Mouse (Mus musculus): ENCODE data around the gene Mag. TPM values are rescaled to one million over a fixed set of nuclear protein-coding genes. Genes with fewer than 3 reads are reported as not detected.

Gene Mag
- polyA plus RNA-seq, 1 experiment = 0.48 TPM

- H3K4me1 ChIP-seq (ENCODE audit: control insufficient read depth, insufficient read depth, insufficient read length, low read length) = no peaks in the 10 kb centered on the region; the same call in 1 of the 2 replicates
- no peak for TF ChIP-seq CTCF (IDR thresholded peaks at IDR 0.05; ENCODE audit: extremely low read depth, insufficient read length, insufficient replicate concordance, low read depth, low read length)
- TF ChIP-seq POLR2A (IDR thresholded peaks at IDR 0.05; ENCODE audit: low read depth, low read length) = no peak
- H3K27me3 ChIP-seq (ENCODE audit: control insufficient read depth, insufficient read depth, low read length) = no peaks in the 10 kb centered on the region
- H3K36me3 ChIP-seq (ENCODE audit: control insufficient read depth, insufficient read depth, low read length) = no peaks in the 10 kb centered on the region
- 64% methylated on average over 8 of the region's 8 CpGs for WGBS
- H3K4me3 ChIP-seq (ENCODE audit: low read depth, low read length) = no peak overlapping the region
- no peak overlapping the region for H3K27ac ChIP-seq (ENCODE audit: insufficient read depth, low read depth, low read length)
Measured at GRCm38 (mm10) chr7:30863386-30863785, 51.3 kb downstream of the Mag start.

GRCm38 (mm10) chr7:30861464-30861863, 53.2 kb downstream of the Mag start, which contains the start of gene Ffar1:
Ffar1 (minus strand) TSS chr7:30861564.
- Histone ChIP-seq H3K4me3 (ENCODE audit: low read depth, low read length) (no peak within 1 kb of the TSS), H3K27ac (ENCODE audit: insufficient read depth, low read depth, low read length) (no peak within 1 kb of the TSS), H3K4me1 (ENCODE audit: control insufficient read depth, insufficient read depth, insufficient read length, low read length) (no peaks in the 10 kb centered on the region; the same call in 1 of the 2 replicates), H3K36me3 (ENCODE audit: control insufficient read depth, insufficient read depth, low read length) (no peaks in the 10 kb centered on the region), H3K27me3 (ENCODE audit: control insufficient read depth, insufficient read depth, low read length) (no peaks in the 10 kb centered on the region)
- no peak for TF ChIP-seq CTCF (IDR thresholded peaks at IDR 0.05; ENCODE audit: extremely low read depth, insufficient read length, insufficient replicate concordance, low read depth, low read length)
- TF ChIP-seq POLR2A (IDR thresholded peaks at IDR 0.05; ENCODE audit: low read depth, low read length) = no peak
- 72% methylated on average over 12 of the region's 12 CpGs for WGBS

GRCm38 (mm10) chr7:30859635-30860402, 54.9 kb downstream of the Mag start:
- Histone ChIP-seq H3K4me3 (ENCODE audit: low read depth, low read length) (no peak overlapping the region), H3K27me3 (ENCODE audit: control insufficient read depth, insufficient read depth, low read length) (no peaks in the 10 kb centered on the region), H3K27ac (ENCODE audit: insufficient read depth, low read depth, low read length) (no peak overlapping the region), H3K4me1 (ENCODE audit: control insufficient read depth, insufficient read depth, insufficient read length, low read length) (no peaks in the 10 kb centered on the region; the same call in 1 of the 2 replicates), H3K36me3 (ENCODE audit: control insufficient read depth, insufficient read depth, low read length) (no peaks in the 10 kb centered on the region)
- 10% methylated on average over 16 of the region's 16 CpGs for WGBS
- TF ChIP-seq POLR2A (IDR thresholded peaks at IDR 0.05; ENCODE audit: low read depth, low read length) (no peak), CTCF (IDR thresholded peaks at IDR 0.05; ENCODE audit: extremely low read depth, insufficient read length, insufficient replicate concordance, low read depth, low read length) (peak; percentile 83; the same call in 1 of the 2 replicates)

GRCm38 (mm10) chr7:30859290-30859634, 55.4 kb downstream of the Mag start:
- TF ChIP-seq POLR2A (IDR thresholded peaks at IDR 0.05; ENCODE audit: low read depth, low read length) (no peak), CTCF (IDR thresholded peaks at IDR 0.05; ENCODE audit: extremely low read depth, insufficient read length, insufficient replicate concordance, low read depth, low read length) (peak; percentile 86; the same call in 1 of the 2 replicates)
- H3K27me3 ChIP-seq (ENCODE audit: control insufficient read depth, insufficient read depth, low read length) = no peaks in the 10 kb centered on the region
- H3K36me3 ChIP-seq (ENCODE audit: control insufficient read depth, insufficient read depth, low read length) = no peaks in the 10 kb centered on the region
- no peak overlapping the region for H3K27ac ChIP-seq (ENCODE audit: insufficient read depth, low read depth, low read length)
- H3K4me3 ChIP-seq (ENCODE audit: low read depth, low read length) = no peak overlapping the region
- no peaks in the 10 kb centered on the region; the same call in 1 of the 2 replicates for H3K4me1 ChIP-seq (ENCODE audit: control insufficient read depth, insufficient read depth, insufficient read length, low read length)

DNA sequence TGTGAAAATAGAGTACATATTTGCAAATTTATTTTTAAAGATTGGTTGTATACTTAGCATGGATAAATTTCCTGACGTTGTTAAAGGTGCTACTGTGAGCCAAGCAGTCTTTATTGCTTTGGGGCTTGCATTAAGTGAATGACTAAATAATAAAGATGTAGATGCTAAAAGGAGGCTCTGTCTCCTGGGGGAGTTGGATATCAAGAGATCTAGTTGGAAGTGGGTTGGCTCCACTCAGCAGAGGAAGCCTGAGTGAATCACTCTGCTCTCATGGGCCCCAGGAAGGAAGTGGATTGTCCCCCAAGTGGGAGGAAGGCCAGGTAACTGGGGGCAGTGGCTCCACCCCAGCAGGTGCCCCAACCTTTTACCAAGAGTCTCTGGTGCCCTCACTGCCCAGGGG, 56.9 kb downstream of the Mag start:
- 54% methylated on average over 1 of the region's 1 CpGs for WGBS

GRCm38 (mm10) chr7:30856078-30856477, 58.6 kb downstream of the Mag start, which contains the start of gene Ffar3:
Ffar3 (minus strand) TSS chr7:30856178.
- H3K27me3 ChIP-seq (ENCODE audit: control insufficient read depth, insufficient read depth, low read length) = no peaks in the 10 kb centered on the region
- 53% methylated on average over 6 of the region's 6 CpGs for WGBS

More for the DNA sequence above, 56.9 kb downstream of the Mag start:
- Histone ChIP-seq H3K36me3 (ENCODE audit: control insufficient read depth, insufficient read depth, low read length) (no peaks in the 10 kb centered on the region), H3K4me3 (ENCODE audit: low read depth, low read length) (no peak overlapping the region), H3K27me3 (ENCODE audit: control insufficient read depth, insufficient read depth, low read length) (no peaks in the 10 kb centered on the region), H3K4me1 (ENCODE audit: control insufficient read depth, insufficient read depth, insufficient read length, low read length) (no peaks in the 10 kb centered on the region; the same call in 1 of the 2 replicates), H3K27ac (ENCODE audit: insufficient read depth, low read depth, low read length) (no peak overlapping the region)
- TF ChIP-seq CTCF (IDR thresholded peaks at IDR 0.05; ENCODE audit: extremely low read depth, insufficient read length, insufficient replicate concordance, low read depth, low read length) = no peak
- no peak for TF ChIP-seq POLR2A (IDR thresholded peaks at IDR 0.05; ENCODE audit: low read depth, low read length)

DNA sequence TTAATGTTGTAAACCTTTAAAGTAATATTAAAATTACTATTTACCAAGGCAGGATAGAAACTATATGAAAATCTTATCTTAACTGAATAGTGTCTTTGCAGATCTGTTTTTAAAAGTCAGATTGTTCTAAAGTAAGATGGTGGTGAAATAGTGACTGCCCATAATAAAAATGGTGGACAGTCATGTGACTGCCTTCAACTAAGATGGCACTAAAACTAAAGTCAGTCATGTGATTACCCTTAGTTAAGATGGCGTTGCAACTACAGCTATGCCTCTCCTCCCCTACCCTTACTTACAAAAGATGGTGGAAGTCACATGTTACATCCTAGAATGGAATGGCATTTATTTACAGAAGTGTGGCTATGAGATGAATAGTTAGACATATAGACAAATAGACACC, 63.3 kb downstream of the Mag start:
- Histone ChIP-seq H3K27me3 (ENCODE audit: control insufficient read depth, insufficient read depth, low read length) (no peaks in the 10 kb centered on the region), H3K4me1 (ENCODE audit: control insufficient read depth, insufficient read depth, insufficient read length, low read length) (no peaks in the 10 kb centered on the region; the same call in 1 of the 2 replicates), H3K27ac (ENCODE audit: insufficient read depth, low read depth, low read length) (no peak overlapping the region), H3K4me3 (ENCODE audit: low read depth, low read length) (no peak overlapping the region), H3K36me3 (ENCODE audit: control insufficient read depth, insufficient read depth, low read length) (no peaks in the 10 kb centered on the region)
- 90% methylated on average over 1 of the region's 1 CpGs for WGBS
- TF ChIP-seq POLR2A (IDR thresholded peaks at IDR 0.05; ENCODE audit: low read depth, low read length) (no peak), CTCF (IDR thresholded peaks at IDR 0.05; ENCODE audit: extremely low read depth, insufficient read length, insufficient replicate concordance, low read depth, low read length) (no peak)

More at GRCm38 (mm10) chr7:30856078-30856477, 58.6 kb downstream of the Mag start, which contains the start of gene Ffar3:
- Histone ChIP-seq H3K36me3 (ENCODE audit: control insufficient read depth, insufficient read depth, low read length) (no peaks in the 10 kb centered on the region), H3K4me1 (ENCODE audit: control insufficient read depth, insufficient read depth, insufficient read length, low read length) (no peaks in the 10 kb centered on the region; the same call in 1 of the 2 replicates), H3K4me3 (ENCODE audit: low read depth, low read length) (no peak within 1 kb of the TSS), H3K27ac (ENCODE audit: insufficient read depth, low read depth, low read length) (no peak within 1 kb of the TSS)
- TF ChIP-seq CTCF (IDR thresholded peaks at IDR 0.05; ENCODE audit: extremely low read depth, insufficient read length, insufficient replicate concordance, low read depth, low read length) (no peak), POLR2A (IDR thresholded peaks at IDR 0.05; ENCODE audit: low read depth, low read length) (no peak)

Other genes starting within 250 kb of the Mag start
- gene Haus5, start 249.9 kb downstream of the Mag start, polyA plus RNA-seq (2012; rRNA removed) = 6.0 and 6.4 TPM in 2 replicates
- not detected in 2 replicates for gene Pmis2, start 243.3 kb downstream of the Mag start, polyA plus RNA-seq (2012; rRNA removed)
- 1.1 and 6.1 TPM in 2 replicates for gene 2200002J24Rik, start 215.9 kb downstream of the Mag start, polyA plus RNA-seq (2012; rRNA removed)
- 0.37 and 1.2 TPM in 2 replicates for gene Atp4a, start 202.7 kb downstream of the Mag start, polyA plus RNA-seq (2012; rRNA removed)
- 181 and 200 TPM in 2 replicates for gene Tmem147, start 185.3 kb downstream of the Mag start, polyA plus RNA-seq (2012; rRNA removed)
- not detected in 2 replicates for gene Gapdhs, start 171.2 kb downstream of the Mag start, polyA plus RNA-seq (2012; rRNA removed)
- 0.23 and 0.27 TPM in 2 replicates for gene Sbsn, start 163.4 kb downstream of the Mag start, polyA plus RNA-seq (2012; rRNA removed)
- gene Dmkn, start 151.1 kb downstream of the Mag start, polyA plus RNA-seq (2012; rRNA removed) = 1.2 and 2.7 TPM in 2 replicates
- not detected in 2 replicates for gene Krtdap, start 127.0 kb downstream of the Mag start, polyA plus RNA-seq (2012; rRNA removed)
- 9.1 and 9.5 TPM in 2 replicates for gene Ffar2, start 91.1 kb downstream of the Mag start, polyA plus RNA-seq (2012; rRNA removed)
- 0.90 and 3.5 TPM in 2 replicates for gene Ffar3, start 58.7 kb downstream of the Mag start, polyA plus RNA-seq (2012; rRNA removed)
- 0.66 and 2.2 TPM in 2 replicates for gene Ffar1, start 53.3 kb downstream of the Mag start, polyA plus RNA-seq (2012; rRNA removed)
- gene Cd22, start 34.5 kb downstream of the Mag start, polyA plus RNA-seq (2012; rRNA removed) = 4.5 and 9.2 TPM in 2 replicates
- 0.76 and 58.9 TPM in 2 replicates for gene Hamp2, start 9.8 kb upstream of the Mag start, polyA plus RNA-seq (2012; rRNA removed)
- 0.65 TPM in 1 of 2 replicates, not detected in the other for gene Hamp, start 29.2 kb upstream of the Mag start, polyA plus RNA-seq (2012; rRNA removed)
- gene Usf2, start 41.9 kb upstream of the Mag start, polyA plus RNA-seq (2012; rRNA removed) = 78.9 and 162 TPM in 2 replicates
- gene Lsr, start 58.6 kb upstream of the Mag start, polyA plus RNA-seq (2012; rRNA removed) = 267 and 816 TPM in 2 replicates
- 4.4 and 9.8 TPM in 2 replicates for gene Fam187b, start 58.9 kb upstream of the Mag start, polyA plus RNA-seq (2012; rRNA removed)
- 24.8 and 31.8 TPM in 2 replicates for gene Fxyd5, start 127.6 kb upstream of the Mag start, polyA plus RNA-seq (2012; rRNA removed)
- 2.0 and 2.6 TPM in 2 replicates for gene Fxyd7, start 136.6 kb upstream of the Mag start, polyA plus RNA-seq (2012; rRNA removed)
- 35.6 and 41.4 TPM in 2 replicates for gene Fxyd1, start 142.3 kb upstream of the Mag start, polyA plus RNA-seq (2012; rRNA removed)
- gene Lgi4, start 144.5 kb upstream of the Mag start, polyA plus RNA-seq (2012; rRNA removed) = 2.5 and 3.0 TPM in 2 replicates
- 22.7 and 60.7 TPM in 2 replicates for gene Fxyd3, start 161.8 kb upstream of the Mag start, polyA plus RNA-seq (2012; rRNA removed)
- 4.2 and 27.5 TPM in 2 replicates for gene Hpn, start 200.4 kb upstream of the Mag start, polyA plus RNA-seq (2012; rRNA removed)
- 11.1 and 19.6 TPM in 2 replicates for gene Scn1b, start 212.1 kb upstream of the Mag start, polyA plus RNA-seq (2012; rRNA removed)
- 56.4 and 64.9 TPM in 2 replicates for gene Gramd1a, start 241.0 kb upstream of the Mag start, polyA plus RNA-seq (2012; rRNA removed)

All from small intestine, adult 2 months (tissue).